Mouse (Mus musculus) C2C12 (cell line): Measurements from ENCODE around the gene Tecrl.

Experiments used
- CEBPB ChIP-seq: IDR thresholded peaks from one replicate; pipeline ENCODE4 v1.6.1; 2011; ENCODE audit warnings: low read depth, mild to moderate bottlenecking, control low read depth, moderate library complexity
- CTCF ChIP-seq: IDR thresholded peaks from one replicate; pipeline ENCODE4 v1.5.1; 2011; ENCODE audit not compliant: control insufficient read depth, insufficient read depth, insufficient read length
- MAX ChIP-seq: IDR thresholded peaks from one replicate; pipeline ENCODE4 v1.6.1; 2011; ENCODE audit warnings: mild to moderate bottlenecking, control low read depth
- MYOG ChIP-seq: IDR thresholded peaks from one replicate; pipeline ENCODE4 v1.6.1; 2011; ENCODE audit not compliant: control insufficient read depth, insufficient read length; ENCODE audit errors: extremely low read depth

DNA sequence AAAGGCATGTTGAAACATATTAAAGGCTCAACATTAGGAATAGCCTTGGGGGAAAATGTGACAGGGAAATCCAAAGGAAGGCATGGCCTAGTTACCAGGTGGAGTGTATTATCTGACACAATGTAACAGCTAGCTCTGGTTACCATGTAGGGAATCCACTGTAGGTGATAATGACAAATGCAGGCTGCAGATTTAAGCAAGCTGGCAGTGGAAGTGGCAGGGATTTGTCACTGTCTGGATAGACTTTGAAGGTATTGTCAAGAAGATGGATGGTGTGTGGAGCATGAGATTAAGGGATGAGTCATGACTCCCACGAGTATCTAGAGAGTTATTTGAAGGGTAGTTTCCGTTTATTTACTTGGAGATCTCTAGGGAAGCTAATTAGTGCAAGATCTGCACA lies 3.4 kb downstream of the Tecrl start:
- TF ChIP-seq CTCF (no peak), MYOG (no peak), MAX (no peak), CEBPB (no peak)
